Mouse (Mus musculus): ENCODE measurements around the gene Abcc1.

Abcc1 gene

GRCm38 (mm10) chr16:14361362-14362098, at the start of gene Abcc1:
Gene Abcc1, plus strand, starts transcription at chr16:14361558.
- peak; percentile 74 for DNase-seq (ENCODE audit: low read depth, low spot score)

GRCm38 (mm10) chr16:14312914-14313313, 48.4 kb upstream of the Abcc1 start:
- DNase-seq (ENCODE audit: low read depth, low spot score), result no peak

- DNase-seq (ENCODE audit: low read depth, low spot score), result peak; percentile 99
Observed at GRCm38 (mm10) chr16:14316884-14317876, 44.2 kb upstream of the Abcc1 start, which contains the start of gene Fopnl. Gene Fopnl, minus strand, starts transcription at chr16:14317405.

- DNase-seq (ENCODE audit: low read depth, low spot score), result no peak
Observed at GRCm38 (mm10) chr16:14319681-14320080, 41.7 kb upstream of the Abcc1 start.

GRCm38 (mm10) chr16:14320494-14320893, 40.9 kb upstream of the Abcc1 start:
- no peak for DNase-seq (ENCODE audit: low read depth, low spot score)

- no peak for DNase-seq (ENCODE audit: low read depth, low spot score)
Observed at GRCm38 (mm10) chr16:14328156-14328555, 33.2 kb upstream of the Abcc1 start.

GRCm38 (mm10) chr16:14344967-14345366, 16.4 kb upstream of the Abcc1 start:
- no peak for DNase-seq (ENCODE audit: low read depth, low spot score)

GRCm38 (mm10) chr16:14351571-14351970, 9.8 kb upstream of the Abcc1 start:
- DNase-seq (ENCODE audit: low read depth, low spot score), result no peak

- no peak for DNase-seq (ENCODE audit: low read depth, low spot score)
Observed at GRCm38 (mm10) chr16:14352234-14352633, 9.1 kb upstream of the Abcc1 start.

- DNase-seq (ENCODE audit: low read depth, low spot score), result peak; percentile 89
Observed at GRCm38 (mm10) chr16:14352663-14353062, 8.7 kb upstream of the Abcc1 start.

GRCm38 (mm10) chr16:14357859-14358258, 3.5 kb upstream of the Abcc1 start:
- DNase-seq (ENCODE audit: low read depth, low spot score), result no peak

- DNase-seq (ENCODE audit: low read depth, low spot score), result peak; percentile 55
Observed at GRCm38 (mm10) chr16:14358531-14358930, 2.8 kb upstream of the Abcc1 start.

- peak; percentile 78 for DNase-seq (ENCODE audit: low read depth, low spot score)
Observed at GRCm38 (mm10) chr16:14360931-14361330, 427 bp upstream of the Abcc1 start.

- peak; percentile 62 for DNase-seq (ENCODE audit: low read depth, low spot score)
Observed at GRCm38 (mm10) chr16:14362099-14362820, 902 bp downstream of the Abcc1 start.

GRCm38 (mm10) chr16:14363496-14363895, 2.1 kb downstream of the Abcc1 start:
- no peak for DNase-seq (ENCODE audit: low read depth, low spot score)

- peak; percentile 68 for DNase-seq (ENCODE audit: low read depth, low spot score)
Observed at GRCm38 (mm10) chr16:14364066-14364465, 2.7 kb downstream of the Abcc1 start.

- no peak for DNase-seq (ENCODE audit: low read depth, low spot score)
Observed at GRCm38 (mm10) chr16:14365457-14365856, 4.1 kb downstream of the Abcc1 start.

- DNase-seq (ENCODE audit: low read depth, low spot score), result no peak
Observed at GRCm38 (mm10) chr16:14366017-14366416, 4.7 kb downstream of the Abcc1 start.

- peak; percentile 75 for DNase-seq (ENCODE audit: low read depth, low spot score)
Observed at GRCm38 (mm10) chr16:14371367-14371766, 10.0 kb downstream of the Abcc1 start.

- peak; percentile 51 for DNase-seq (ENCODE audit: low read depth, low spot score)
Observed at GRCm38 (mm10) chr16:14372382-14372781, 11.0 kb downstream of the Abcc1 start.

GRCm38 (mm10) chr16:14372817-14373301, 11.5 kb downstream of the Abcc1 start:
- DNase-seq (ENCODE audit: low read depth, low spot score), result peak; percentile 95
